Mouse (Mus musculus) adrenal gland, adult 2 months (tissue): ENCODE results near the gene Dtnb. TPM values are rescaled to one million over a fixed set of nuclear protein-coding genes. Genes with fewer than 3 reads are reported as not detected.
"Not testable (repeated sequence)": the region's sequence is repeated elsewhere in the genome, so short reads cannot be mapped to it uniquely, and the experiment has no call there.

Source experiments
- DNase-seq: peaks from one replicate; pipeline ENCODE4 v3.0.0; 2021
- long read RNA-seq: library from polyadenylated mRNA; stranded (forward); transcript quantifications from one replicate; pipeline ENCODE4 v2.0.0, GENCODE M21; 2021
- polyA plus RNA-seq: library from polyadenylated mRNA; depleted of rRNA; stranded (reverse); fragments of >200 nt; gene quantifications from 2 replicates; pipeline ENCODE4 v1.2.3, GENCODE M21; 2012; rRNA removed
- total RNA-seq, 2 experiments: library from RNA; stranded (reverse); gene quantifications; 2 replicates each; pipeline ENCODE4 v1.2.3; 2021

The Dtnb gene
- 10 to 100 TPM; 24.9 to 38.2 TPM for total RNA-seq
- polyA plus RNA-seq: 31.2 and 32.7 TPM in 2 replicates
- long read RNA-seq, transcript Dtnb-204 (20 exons, 2,390 nt): major isoform, 7 of 28 reads
- long read RNA-seq, partial matches to known transcripts: 3 of 28 reads
- long read RNA-seq, other reads (novel, unspliced or antisense): 17 of 28 reads

DNA sequence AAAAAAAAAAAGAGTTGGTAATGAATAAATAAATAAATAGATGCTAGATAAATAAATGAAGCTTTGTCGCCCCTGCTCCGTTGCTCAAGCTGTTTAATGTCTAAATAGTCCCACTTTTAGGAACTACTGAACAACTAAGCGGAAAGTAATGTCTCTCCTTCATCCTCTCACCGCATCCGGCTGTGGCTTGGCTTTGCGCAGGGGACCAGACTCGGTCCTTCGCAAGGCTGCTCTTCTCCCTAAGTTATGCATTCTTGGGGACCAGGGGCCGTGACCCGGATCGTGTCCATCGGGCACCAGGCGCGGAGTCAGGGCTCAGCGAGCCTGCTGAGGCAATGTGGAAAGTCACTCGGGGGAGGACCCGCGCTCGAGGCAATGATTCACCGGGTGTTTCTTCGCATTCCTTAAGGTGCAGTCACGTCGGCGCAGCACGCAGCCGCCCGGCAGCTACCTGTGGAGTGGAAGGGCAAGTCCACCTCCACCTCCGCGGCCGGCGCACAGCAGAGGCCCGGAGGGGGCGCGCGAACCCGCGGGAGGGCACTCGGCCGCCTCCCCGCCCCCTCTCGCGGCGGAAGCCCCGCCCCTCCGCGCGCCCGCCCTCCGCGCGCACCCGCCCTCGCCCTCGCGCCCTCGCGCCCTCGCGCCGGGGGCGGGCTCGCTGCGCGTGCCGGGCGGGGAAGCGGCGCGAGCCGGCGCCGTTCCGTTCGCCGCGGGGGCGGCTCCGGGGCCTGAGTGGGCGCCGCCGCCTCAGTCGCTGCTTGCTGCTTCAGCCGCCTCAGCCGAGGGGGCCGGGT lies at the start of gene Dtnb:
Gene Dtnb, plus strand, starts transcription at position 595 of the 794 bp plus-strand sequence.
- peak; percentile 85 for DNase-seq

DNA sequence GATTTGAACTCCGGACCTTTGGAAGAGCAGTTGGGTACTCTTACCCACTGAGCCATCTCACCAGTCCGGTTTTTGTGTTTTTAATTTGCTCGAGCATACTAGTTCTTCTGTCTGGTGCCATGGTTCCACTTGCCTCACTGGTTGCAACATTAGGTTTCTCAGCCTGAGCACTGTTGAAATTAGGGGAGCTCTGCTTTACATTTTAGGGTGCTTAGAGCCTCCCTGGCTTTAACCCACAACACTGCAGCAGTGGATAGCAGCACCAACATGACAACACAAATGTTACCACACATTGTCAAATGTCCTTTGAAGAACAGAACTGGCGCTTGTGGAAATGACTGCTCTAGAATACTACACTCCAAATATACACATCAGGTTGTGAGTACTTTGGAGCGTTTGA lies 46.6 kb upstream of the Dtnb start:
- DNase-seq: no peak

DNA sequence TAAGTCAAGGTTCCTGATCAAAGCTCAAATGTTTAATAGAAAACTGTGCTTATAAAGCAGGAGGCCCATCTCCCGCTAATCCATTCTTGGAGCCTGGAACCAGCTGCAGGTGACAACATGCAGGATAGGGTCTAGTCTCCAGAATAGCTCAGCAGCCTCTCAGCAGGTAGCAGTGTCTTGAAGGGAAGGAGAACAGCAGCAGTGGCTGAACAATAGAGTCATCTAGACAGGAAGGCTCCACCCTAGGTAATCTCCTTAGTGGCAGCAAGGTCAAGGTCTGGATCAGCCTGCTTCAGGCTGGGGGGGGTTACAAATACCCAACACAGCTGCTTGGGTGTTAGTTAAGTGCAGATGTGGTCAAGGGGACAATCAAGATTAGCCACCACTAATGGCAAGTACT lies 36.7 kb upstream of the Dtnb start:
- not testable (repeated sequence) for DNase-seq

DNA sequence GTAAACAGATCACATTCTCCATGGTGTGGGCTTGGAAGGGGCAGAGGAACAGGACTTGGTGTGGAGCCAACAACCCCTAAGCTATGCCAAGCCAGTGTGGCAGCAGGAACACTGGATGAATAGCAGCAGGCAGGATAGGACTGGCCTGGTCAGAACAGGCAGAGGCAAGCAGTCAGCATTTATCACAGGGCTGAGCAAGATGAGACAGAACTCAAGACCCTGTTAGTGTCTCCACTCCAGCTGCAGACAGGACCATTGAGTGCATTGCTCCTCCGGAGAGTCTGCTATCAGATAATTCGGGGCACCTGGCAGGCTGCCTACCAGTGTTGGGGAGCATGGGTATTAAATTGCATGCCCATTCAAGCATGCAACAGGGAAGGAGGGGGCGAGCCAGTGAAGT lies 34.6 kb upstream of the Dtnb start:
- no peak for DNase-seq

DNA sequence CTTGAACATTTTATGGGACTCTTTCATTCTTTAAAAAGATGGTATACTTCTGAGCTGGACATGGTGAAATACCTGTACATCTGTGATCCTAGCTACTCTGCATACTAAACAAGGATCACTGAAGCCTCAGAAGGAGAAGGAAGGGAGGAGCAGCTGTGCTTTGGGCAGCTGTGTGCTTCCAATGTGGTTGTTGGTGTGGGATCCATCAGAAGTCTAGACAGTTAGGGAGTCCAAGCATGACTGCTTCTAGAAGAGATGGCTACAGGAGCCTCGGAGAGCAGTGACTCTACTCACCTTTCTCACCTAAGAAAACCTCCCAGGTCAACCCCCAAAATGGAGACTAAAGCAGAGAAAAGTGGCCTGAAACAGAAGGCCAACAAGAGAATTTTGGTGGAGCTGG lies 34.1 kb upstream of the Dtnb start:
- no peak for DNase-seq

DNA sequence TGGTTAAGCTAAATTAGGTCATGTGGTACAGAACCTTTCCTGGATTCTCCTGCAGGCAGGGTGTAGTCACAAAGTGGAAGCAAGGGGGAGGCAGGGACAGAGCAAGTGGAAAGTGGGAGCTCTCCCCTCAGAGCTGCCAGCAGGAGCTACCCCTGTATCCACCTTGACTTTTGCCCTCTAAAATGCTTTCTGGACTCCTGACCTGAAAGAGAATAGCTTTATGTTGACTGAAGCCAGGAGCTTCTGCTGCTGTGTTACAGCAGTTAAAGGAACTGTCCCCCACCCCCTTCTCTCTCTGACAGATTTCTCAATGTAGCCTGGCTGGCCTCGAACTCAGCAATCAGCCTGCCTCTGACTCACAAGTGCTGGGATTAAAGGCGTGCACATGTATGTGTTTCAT lies 32.6 kb upstream of the Dtnb start:
- no peak for DNase-seq

DNA sequence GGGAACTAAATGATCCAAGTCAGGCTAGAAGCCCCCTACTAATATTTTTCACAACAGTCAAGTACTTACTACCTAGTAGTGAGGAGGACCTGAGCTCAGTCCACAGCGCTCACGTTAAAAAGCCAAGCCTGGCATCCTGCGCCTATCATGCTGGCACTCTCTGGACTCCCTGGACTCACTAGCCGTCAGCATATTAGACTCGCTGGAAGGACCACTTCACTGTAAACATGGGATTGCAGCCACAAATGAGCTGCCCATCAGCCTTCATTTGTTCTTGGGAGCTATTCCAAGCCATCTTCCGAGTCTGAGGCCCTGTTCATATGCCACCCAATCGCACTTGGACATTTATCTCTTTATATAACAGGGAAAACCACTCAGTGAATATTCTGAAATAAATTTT lies 31.3 kb upstream of the Dtnb start:
- no peak for DNase-seq

DNA sequence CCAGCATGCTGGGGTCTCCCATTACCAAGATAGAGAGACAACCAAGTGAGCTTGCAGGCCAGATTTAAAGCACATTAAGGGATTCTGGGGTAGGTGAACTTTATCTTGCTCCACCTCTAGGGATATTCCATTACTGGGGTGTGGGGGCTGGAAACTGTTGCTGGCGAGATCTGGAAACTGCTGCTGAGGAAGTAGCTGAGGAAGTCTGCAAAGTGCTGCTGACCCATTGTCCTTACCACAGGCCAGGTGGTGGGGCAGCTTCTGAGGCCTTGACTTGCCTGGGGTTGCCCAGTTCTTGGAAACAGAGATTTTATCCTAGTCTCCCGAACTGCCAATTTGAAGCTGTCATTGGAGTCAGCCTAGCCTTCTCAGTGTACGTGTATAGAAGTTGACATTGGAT lies 26.7 kb upstream of the Dtnb start:
- DNase-seq: no peak

DNA sequence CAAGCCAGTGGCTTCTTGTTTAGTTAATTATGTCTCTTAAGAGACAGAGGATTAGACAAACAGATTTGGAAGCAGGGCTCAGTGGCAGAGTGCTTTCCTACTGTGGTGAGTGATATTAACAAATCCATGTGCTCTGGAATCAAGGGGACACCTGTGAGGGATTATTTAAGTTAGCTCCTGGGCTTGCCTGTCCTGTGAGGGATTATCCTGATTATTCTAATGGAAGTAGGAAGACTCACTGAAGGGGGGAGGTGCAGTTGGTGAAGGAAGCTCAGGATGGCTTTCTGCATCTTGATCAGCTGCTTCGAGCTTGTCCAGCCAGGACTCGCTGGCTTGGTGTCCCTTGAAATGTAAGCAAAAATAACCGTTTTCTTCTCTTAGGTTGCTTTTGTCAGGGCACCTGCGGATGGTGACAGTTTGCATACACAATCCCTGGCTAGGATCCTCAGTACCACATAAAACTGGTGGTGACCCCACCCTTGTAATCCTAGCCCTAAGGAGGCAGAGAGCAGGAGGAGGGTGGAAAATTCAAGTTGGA lies 26.0 kb upstream of the Dtnb start:
- no peak for DNase-seq

DNA sequence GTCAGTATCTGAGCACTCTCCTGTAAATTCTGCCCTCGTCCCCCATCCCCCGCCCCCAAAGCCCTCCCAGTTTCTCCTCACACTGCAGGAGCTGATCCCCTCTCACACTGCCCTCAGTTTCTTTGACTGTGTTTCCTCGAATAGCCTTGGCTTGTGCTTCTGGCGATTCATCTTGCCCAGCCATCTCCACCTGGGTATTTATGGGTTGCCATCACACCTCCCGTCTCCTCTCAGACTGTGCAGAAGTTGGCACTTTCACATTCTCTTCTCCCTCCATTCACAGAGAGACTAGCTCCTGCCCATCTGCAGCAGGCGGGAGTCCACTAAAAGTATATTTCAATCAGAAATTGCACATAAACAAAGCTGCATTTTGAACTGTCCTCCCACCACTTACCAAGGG lies 25.4 kb upstream of the Dtnb start:
- no peak for DNase-seq

DNA sequence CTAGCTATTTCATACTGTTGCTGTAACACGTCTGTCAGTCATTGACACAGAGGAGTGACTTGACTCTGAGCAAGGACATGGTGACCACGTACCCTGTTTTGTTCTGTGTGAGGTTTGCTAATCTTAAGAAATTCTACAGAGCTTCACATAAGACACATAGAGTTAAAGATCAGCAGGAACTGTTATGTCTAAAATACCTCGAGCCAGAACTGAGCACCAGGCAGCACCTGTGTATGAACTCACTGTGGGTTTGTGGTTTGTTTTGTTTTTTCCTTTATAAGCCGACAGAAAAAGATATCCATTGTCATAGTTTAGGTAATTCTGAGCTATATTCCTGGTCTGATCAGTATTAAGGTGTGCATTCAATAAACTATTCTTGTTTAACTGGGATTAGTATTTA lies 24.7 kb upstream of the Dtnb start:
- DNase-seq: no peak

DNA sequence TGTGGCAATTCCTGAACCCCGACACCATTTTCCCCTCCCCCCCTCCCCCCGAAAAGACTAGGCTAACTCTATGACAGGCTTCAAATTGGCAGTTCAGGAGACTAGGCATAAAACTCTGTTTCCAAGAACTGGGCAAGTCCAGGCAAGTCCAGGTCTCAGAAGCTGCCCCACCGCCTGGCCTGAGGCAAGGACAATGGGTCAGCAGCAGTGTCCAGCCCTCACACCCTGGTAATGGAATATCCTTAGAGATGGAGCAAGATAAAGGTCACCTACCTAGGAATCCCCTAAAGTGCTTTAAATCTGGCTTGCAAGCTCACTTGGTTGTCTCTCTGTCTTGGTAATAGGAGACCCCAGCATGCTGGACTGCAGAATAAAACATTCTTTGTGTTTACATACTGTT lies 24.3 kb upstream of the Dtnb start:
- DNase-seq: no peak

DNA sequence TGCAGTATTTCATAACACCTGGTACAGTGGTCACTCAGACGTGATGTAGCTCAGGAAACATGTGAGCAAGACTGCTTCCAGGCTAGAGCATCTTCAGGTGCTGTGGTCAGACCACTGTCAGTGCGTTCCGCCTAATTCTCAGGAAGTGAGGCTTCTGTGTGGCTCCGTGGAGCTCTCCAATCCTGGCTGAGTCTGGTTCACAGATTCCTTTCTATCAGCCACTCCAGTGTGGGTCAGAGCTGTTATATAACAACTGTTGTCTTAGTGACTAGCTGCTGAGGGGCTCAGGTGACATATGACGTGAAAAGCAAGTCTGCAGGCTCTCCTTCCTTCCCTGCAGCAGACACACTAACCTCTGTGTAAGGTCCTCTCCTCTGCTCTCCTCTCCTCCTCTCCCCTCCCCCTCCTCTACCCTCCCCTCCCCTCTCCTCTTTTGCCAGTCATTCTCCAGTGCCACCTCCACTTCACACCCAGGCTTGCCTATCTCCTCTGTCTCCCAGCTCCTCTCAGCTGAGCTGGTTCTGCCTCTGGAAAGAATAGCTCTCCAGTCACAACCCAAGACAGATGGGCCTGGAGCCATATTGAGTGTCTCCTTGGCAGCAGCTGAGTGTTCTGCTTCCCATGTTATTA lies 23.5 kb upstream of the Dtnb start:
- no peak for DNase-seq

DNA sequence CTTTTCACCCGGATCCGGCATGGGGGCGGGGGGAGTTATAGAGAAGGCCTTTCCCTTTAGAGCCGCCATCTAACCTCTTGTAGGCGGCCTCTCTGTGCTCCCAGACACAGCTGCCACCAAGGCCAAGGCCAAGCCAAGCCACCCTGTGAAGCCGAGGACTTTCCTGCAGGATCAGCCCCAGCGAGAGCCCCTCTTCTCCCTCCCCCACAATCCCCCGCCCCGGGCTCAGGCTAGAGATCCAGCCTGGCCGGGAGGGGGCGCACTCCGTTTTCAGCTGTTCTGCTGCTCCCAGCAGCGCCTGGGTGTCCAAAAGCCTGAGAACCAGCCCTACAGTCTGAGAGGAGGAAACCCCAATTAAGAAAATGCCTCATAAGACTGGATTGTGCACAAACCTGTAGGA lies 21.9 kb upstream of the Dtnb start:
- DNase-seq: peak; percentile 40

DNA sequence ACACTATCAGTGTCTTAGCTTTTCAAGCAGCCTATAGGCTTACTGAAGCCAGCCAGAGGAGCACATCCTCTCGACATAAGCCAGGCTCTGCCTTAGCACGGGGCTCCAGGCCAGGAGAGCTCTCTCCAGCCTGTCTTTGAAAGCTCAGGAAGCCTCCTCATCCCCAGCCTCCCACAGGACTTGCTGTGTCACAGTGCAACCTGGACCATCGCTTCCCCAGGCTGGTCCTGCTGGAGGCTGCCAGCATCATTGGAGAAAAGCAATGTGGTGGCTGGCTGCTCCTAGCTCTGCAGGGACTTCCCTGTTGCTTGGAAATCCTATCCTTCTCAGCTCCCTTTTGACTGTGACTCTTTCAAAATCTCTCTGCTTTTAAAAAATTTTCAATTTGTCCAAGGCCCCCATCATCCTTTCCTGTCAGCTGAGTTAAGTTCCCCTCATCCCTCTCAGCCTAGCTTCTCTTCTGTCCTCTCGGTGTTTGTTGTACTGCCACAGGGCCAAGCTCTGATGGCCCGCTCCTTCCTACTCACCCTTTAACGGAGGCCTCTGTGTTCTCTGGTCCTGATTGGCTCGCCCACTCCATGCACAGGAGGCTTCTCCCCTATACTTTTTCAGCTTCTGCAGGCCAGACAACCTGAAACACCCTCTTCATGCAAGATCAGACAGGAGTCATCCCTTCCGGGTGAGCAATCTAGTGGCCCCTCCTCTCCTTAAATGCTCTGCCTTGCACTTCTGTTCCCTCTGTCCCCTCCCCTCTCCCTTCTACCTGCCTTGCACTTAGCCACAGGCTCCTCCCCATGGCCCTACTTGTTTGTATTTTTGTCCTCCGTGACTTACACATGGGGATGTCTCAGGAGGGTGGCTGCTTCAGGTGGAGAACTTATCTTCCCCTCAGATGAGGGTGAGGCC lies 14.5 kb upstream of the Dtnb start:
- no peak for DNase-seq

DNA sequence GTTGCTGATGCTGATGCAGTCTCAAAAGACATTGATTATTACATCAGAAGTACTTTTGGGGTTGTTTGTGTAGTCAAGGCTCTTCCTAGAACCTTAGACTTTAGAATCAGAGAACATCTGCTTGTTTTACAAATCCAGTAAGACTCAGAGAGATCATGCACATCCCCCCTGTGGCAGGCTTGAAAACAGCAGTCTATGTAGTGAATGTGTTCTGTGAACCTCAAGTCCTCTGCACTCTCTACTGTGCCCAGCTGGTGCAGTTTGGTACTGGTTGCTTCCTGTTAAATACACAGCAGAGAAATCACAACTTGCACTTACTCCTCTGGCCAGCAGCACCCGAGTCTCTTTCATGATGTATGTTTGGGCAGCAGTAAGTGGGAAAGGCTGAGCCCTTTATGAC lies 11.6 kb upstream of the Dtnb start:
- peak; percentile 61 for DNase-seq

DNA sequence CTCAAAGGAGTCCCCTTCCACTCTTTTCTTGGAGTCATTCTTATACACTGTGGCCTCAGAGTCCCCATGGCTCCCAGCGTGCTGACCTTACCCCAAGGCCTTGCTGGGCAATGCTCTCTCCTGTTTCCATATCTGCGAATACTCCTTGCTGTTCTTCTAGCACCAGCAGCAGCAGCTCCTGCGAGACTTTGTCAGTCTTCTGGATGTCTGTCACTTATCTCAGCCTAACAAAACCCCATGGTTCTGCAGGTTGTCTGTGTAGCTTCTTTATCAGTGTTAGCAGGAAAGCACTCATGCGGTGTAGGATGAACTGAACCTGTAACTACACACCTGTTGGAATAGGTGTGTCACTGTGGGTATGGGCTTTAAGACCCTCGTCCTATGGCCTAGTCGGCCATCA lies 11.1 kb upstream of the Dtnb start:
- no peak for DNase-seq

DNA sequence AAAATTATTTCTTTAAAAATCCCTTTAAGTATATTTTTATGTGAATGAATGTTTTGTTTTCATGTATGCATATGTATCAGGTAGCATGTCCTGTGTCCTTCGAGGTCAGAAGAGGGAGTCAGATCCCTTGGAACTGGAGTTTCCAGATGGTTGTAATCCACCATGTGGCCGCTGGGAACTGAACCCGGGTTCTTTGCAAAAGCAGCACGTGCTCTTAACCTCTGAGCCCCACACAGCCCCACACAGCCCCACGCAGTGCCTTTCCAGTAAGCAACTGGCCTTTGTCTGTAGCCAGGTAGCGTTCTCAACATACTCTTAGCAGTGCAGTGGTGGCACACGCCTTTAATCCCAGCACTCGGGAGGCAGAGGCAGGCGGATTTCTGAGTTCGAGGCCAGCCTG lies 9.4 kb upstream of the Dtnb start:
- no peak for DNase-seq

DNA sequence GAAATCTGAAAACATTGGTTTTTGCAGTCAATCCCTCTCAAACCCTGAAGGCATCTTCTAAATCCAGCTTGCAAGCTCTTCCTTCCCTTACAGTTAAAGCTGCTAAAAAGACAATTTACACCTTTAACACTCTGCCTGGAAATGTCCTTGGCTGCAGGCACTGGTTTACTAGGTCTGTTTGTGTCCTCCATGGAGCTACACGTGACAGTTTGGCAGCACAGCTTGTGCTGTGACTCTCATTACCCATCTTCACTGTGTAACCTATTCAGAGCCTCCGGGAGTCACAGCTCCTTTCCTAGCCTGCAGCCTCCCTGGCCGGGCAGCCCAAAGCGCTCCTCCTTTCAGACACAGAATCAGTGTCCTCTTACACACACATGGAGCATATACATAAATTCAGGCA lies 8.5 kb upstream of the Dtnb start:
- no peak for DNase-seq

DNA sequence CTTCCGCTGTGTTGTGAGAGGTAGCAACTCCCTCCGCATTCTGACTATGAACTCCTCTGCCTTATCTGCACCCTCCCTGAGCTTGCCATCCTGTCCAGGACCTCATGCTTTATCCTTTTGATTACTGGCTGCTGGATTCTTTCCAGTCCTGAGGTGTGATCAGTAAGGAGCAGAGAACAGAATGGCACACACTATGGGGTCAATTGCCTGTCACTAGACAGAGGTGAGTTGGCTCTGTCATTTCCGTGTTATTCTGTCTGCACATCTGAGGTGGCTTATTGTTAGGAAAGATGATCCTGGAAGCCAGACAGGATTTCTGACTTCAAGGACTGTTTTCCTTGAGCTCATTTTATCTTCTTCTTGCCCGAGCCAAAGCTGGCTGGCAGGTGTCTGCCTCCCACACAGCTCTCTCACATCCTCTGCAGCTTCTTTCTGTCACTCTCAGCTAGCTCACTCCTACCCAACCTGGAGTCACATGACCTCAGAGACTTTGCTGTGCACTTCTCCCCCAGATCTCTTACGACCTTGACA lies 3.7 kb upstream of the Dtnb start:
- DNase-seq: no peak

DNA sequence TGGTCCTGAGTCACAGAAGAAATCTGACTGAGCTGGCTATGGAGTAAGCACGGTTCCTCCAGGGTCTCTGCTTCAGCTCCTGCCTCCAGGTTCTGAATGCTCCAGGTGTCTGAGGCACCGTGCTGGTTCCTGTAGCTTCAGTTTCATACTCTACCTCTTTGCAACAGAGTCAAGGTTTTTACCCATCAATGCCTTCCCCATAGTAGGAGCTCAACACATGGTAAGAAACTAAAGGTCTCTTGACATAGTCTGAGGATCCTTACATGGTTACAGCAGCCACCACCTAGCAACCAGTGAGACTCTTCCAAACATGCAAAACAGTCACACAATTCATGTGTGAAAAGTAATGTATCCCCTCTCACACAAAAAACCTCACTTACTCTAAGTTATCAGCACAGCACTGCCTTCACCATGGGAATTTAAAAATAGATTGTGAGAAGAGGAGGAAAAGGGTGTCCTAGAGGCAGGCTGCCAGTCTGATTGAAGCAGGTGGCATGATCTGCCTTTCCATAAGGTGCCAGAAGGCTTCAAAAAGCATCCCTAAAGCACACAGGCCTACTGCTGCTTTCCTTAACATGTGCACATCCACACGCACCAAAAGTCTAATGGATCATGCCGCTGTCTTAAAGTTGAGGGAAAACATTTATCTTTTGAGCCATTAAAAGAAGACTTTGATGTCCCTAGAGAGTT lies 1.3 kb upstream of the Dtnb start:
- DNase-seq: peak; percentile 60
